Mouse (Mus musculus): ENCODE data around the gene Mcmbp.

DNA sequence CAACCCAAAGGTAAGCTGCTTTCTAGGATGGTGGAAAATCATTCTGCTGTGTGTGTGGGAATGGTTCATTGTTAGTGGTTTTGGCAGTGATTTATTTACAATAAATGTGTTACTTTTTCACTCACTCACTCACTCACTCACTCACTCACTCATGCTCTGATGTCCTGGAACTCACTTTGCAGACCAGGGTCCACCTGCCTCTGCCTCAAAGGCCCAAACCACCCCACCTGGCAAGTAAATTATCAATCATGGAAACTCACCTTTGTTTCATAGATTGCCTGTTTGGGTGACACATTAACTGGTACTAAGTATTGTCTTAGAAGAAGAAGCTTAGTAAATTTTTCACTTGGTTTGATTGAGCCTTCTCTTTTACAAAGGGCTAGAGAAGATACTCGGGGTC, 15.1 kb upstream of the Mcmbp start:
- TF ChIP-seq CHD2 (IDR thresholded peaks at IDR 0.05; ENCODE audit: low read depth, low read length) (no peak), MAFK (IDR thresholded peaks at IDR 0.05; ENCODE audit: insufficient read depth, low read depth, low read length) (no peak), ZNF384 (IDR thresholded peaks at IDR 0.05; ENCODE audit: low read depth, low read length) (no peak), ZC3H11A (IDR thresholded peaks at IDR 0.05; ENCODE audit: borderline replicate concordance, low read depth, low read length) (no peak), HCFC1 (IDR thresholded peaks at IDR 0.05; ENCODE audit: borderline replicate concordance, insufficient read depth, low read length) (no peak)

Measured in ES-E14 (cell line).